In genomic region chr2:32882283-32883043, GRCm38 (mm10) we compare ENCODE assay signal across 7 mouse cellular contexts. TPM values are rescaled to one million over a fixed set of nuclear protein-coding genes. Genes with fewer than 3 reads are reported as not detected.
DNase-seq lines count a peak whose midpoint lies in the region; ATAC-seq and TF ChIP-seq lines count a peak whose summit lies in the region.

No protein-coding gene starts in this region.

- no peak overlapping the region for H3K9ac ChIP-seq in MEL (ENCODE audit: control insufficient read depth, low read depth, low read length, poor library complexity, severe bottlenecking)
- H3K9ac ChIP-seq in forebrain, embryonic 16.5 days (replicated peaks; ENCODE audit: low read depth, low read length): no peak overlapping the region

- TF ChIP-seq RAD21 in MEL (IDR thresholded peaks at IDR 0.05; ENCODE audit: low read depth, low read length): no peak

- peak; percentile 21; the same call in 1 of the 2 replicates for ATAC-seq in forebrain, embryonic 16.5 days

- WGBS in forebrain, embryonic 16.5 days: 71% methylated on average over 11 of the region's 21 CpGs

- no peak overlapping the region for H3K4me3 ChIP-seq in C2C12 (ENCODE audit: insufficient read depth, poor library complexity, severe bottlenecking)
- H3K4me3 ChIP-seq in MEL (ENCODE audit: control insufficient read depth in 1 of 2, insufficient read depth in 1 of 2, low read depth in 2 of 2, low read length in 2 of 2): no peak overlapping the region
- no peak overlapping the region for H3K4me3 ChIP-seq in forebrain, embryonic 16.5 days (replicated peaks; ENCODE audit: low read length)

- H3K27me3 ChIP-seq in C2C12 (ENCODE audit: control insufficient read depth, insufficient read depth, insufficient read length): no peaks in the 10 kb centered on the region
- H3K27me3 ChIP-seq in MEL (ENCODE audit: control insufficient read depth in 1 of 2, insufficient read depth in 2 of 2, low read length in 2 of 2): no peaks in the 10 kb centered on the region
- H3K27me3 ChIP-seq in forebrain, embryonic 16.5 days (replicated peaks; ENCODE audit: control insufficient read depth, insufficient read depth, low read length): no peaks in the 10 kb centered on the region

- no peak for TF ChIP-seq CTCF in C2C12 (IDR thresholded peaks at IDR 0.05; ENCODE audit: control insufficient read depth, insufficient read depth, insufficient read length)
- no peak for TF ChIP-seq CTCF in MEL (IDR thresholded peaks at IDR 0.05 in 2 of 3, conservative IDR thresholded peaks at IDR 0.05 in 1 of 3; ENCODE audit: control insufficient read depth in 1 of 3, insufficient read depth in 1 of 3, low read depth in 2 of 3, low read length in 3 of 3, poor library complexity in 1 of 3, severe bottlenecking in 1 of 3)

- no peak overlapping the region for H3K4me2 ChIP-seq in forebrain, embryonic 16.5 days (ENCODE audit: low read length)

- no peak for TF ChIP-seq EP300 in MEL (IDR thresholded peaks at IDR 0.05; ENCODE audit: low read depth in 1 of 2, low read length in 2 of 2)

- H3K9me3 ChIP-seq in MEL (replicated peaks; ENCODE audit: insufficient read depth, low read length): no peaks in the 10 kb centered on the region
- H3K9me3 ChIP-seq in forebrain, embryonic 16.5 days (ENCODE audit: control insufficient read depth, low read length): no peaks in the 10 kb centered on the region

- H3K36me3 ChIP-seq in C2C12 (ENCODE audit: control insufficient read depth, insufficient read depth): peaks cover 58% of the 10 kb centered on the region
- H3K36me3 ChIP-seq in MEL (ENCODE audit: control insufficient read depth in 1 of 2, insufficient read depth in 2 of 2, low read length in 2 of 2): peaks cover 0 to 12% of the 10 kb centered on the region in 2 experiments; a peak in 2 of 4 replicates
- H3K36me3 ChIP-seq in forebrain, embryonic 16.5 days (ENCODE audit: control insufficient read depth, insufficient read depth): no peaks in the 10 kb centered on the region

- H3K4me1 ChIP-seq in MEL (ENCODE audit: control insufficient read depth in 1 of 2, insufficient read depth in 2 of 2, low read length in 2 of 2): peaks cover 2 to 28% of the 10 kb centered on the region in 2 experiments
- H3K4me1 ChIP-seq in forebrain, embryonic 16.5 days (replicated peaks; ENCODE audit: control insufficient read depth, insufficient read depth, low read length): peaks cover 36% of the 10 kb centered on the region

- TF ChIP-seq POLR2A in MEL (IDR thresholded peaks at IDR 0.05; ENCODE audit: control insufficient read depth in 1 of 2, insufficient read depth in 1 of 2, low read depth in 1 of 2, low read length in 2 of 2, poor library complexity in 1 of 2): no peak

- peaks cover 82% of the 10 kb centered on the region for H3K79me3 ChIP-seq in C2C12 (ENCODE audit: low read depth)

- DNase-seq in MEL (ENCODE audit: low read depth, low spot score): peak; percentile 40
- DNase-seq in kidney, postnatal 10 days: peak; percentile 73
- peak; percentile 71 to 76 for DNase-seq in lung, postnatal 4 days
- DNase-seq in testis, postnatal 10 days (ENCODE audit: low spot score): no peak
- DNase-seq in spleen, postnatal 14 days (ENCODE audit: low spot score in 2 of 2): no peak

- peak overlapping the region; percentile 29; the same call in 1 of the 2 replicates for H3K27ac ChIP-seq in MEL (ENCODE audit: control insufficient read depth, low read depth, low read length)
- no peak overlapping the region for H3K27ac ChIP-seq in forebrain, embryonic 16.5 days (ENCODE audit: low read length)

- H3K79me2 ChIP-seq in C2C12 (ENCODE audit: control insufficient read depth, insufficient read depth) (peaks cover 98% of the 10 kb centered on the region), MEL (ENCODE audit: control insufficient read depth, insufficient read depth, low read length, poor library complexity) (peaks cover 2% of the 10 kb centered on the region; the same call in 1 of the 2 replicates)

- peak overlapping the region; percentile 68 for H3ac ChIP-seq in C2C12 (ENCODE audit: control insufficient read depth, insufficient read length, low read depth)

TF ChIP-seq in C2C12, 6 proteins besides CTCF, POLR2A, EP300 and RAD21:
- TF ChIP-seq MYOD1 (IDR thresholded peaks at IDR 0.05; ENCODE audit: control insufficient read depth, insufficient read length, low read depth): no peak
- no peak for TF ChIP-seq CEBPB (IDR thresholded peaks at IDR 0.05; ENCODE audit: low read depth)
- TF ChIP-seq MYOG (IDR thresholded peaks at IDR 0.05; ENCODE audit: control insufficient read depth, extremely low read depth, insufficient read length): no peak
- TF ChIP-seq FOSL1 (IDR thresholded peaks at IDR 0.05; ENCODE audit: insufficient read depth, low read length, poor library complexity, severe bottlenecking): no peak
- no peak for TF ChIP-seq USF1 (IDR thresholded peaks at IDR 0.05; ENCODE audit: low read depth)
- no peak for TF ChIP-seq MAX (IDR thresholded peaks at IDR 0.05)

TF ChIP-seq in MEL, 35 proteins besides CTCF, POLR2A, EP300 and RAD21:
- TF ChIP-seq ETS1 (IDR thresholded peaks at IDR 0.05; ENCODE audit: low read depth, low read length) (no peak), MYC (IDR thresholded peaks at IDR 0.05; ENCODE audit: low read depth, low read length) (no peak), POLR2AphosphoS2 (IDR thresholded peaks at IDR 0.05; ENCODE audit: low read length) (no peak), TCF12 (IDR thresholded peaks at IDR 0.05; ENCODE audit: low read depth, low read length) (no peak), NELFE (IDR thresholded peaks at IDR 0.05; ENCODE audit: low read depth, low read length) (no peak), NRF1 (IDR thresholded peaks at IDR 0.05; ENCODE audit: insufficient read depth, low read depth, low read length, poor library complexity, severe bottlenecking) (no peak), ZMIZ1 (IDR thresholded peaks at IDR 0.05; ENCODE audit: low read depth, low read length) (no peak), SIN3A (IDR thresholded peaks at IDR 0.05; ENCODE audit: low read length) (no peak), GATA1 (IDR thresholded peaks at IDR 0.05; ENCODE audit: low read depth, low read length) (no peak), ZC3H11A (IDR thresholded peaks at IDR 0.05; ENCODE audit: low read depth, low read length) (no peak), HCFC1 (IDR thresholded peaks at IDR 0.05; ENCODE audit: low read depth, low read length) (no peak), TBP (IDR thresholded peaks at IDR 0.05; ENCODE audit: low read depth, low read length) (no peak), JUND (IDR thresholded peaks at IDR 0.05; ENCODE audit: low read depth, low read length) (no peak), UBTF (IDR thresholded peaks at IDR 0.05; ENCODE audit: borderline replicate concordance, insufficient read depth, low read depth, low read length) (no peak), ZNF384 (IDR thresholded peaks at IDR 0.05; ENCODE audit: low read depth, low read length) (no peak), MXI1 (IDR thresholded peaks at IDR 0.05; ENCODE audit: low read depth, low read length) (no peak)

RNA-seq across cellular contexts. Expression of gene Fam129b, which starts 6.5 kb away (rescaled TPM):
- polyA plus RNA-seq in C2C12 (2012; fragmentation: generic; extraction: Trizol) (294 TPM), MEL (2012; ENCODE audit: insufficient read depth in 1 of 2, insufficient read length in 2 of 2, low read depth in 1 of 2, low replicate concordance in 2 of 2, missing spikeins in 1 of 2) (10 to 100 TPM in 1 of 2 experiments, not detected in 1; 20.0 TPM)
- total RNA-seq in MEL (2012; rRNA removed): 11.5 and 17.5 TPM in 2 replicates
- 36.4 and 41.1 TPM in 2 replicates for polyA plus RNA-seq in forebrain, embryonic 16.5 days (2015; fragmentation: Nextera tagmentation; extraction: Ambion mirVana)

RNA-seq across cellular contexts. Expression of gene Stxbp1, which starts 35.4 kb away (rescaled TPM):
- 28.7 TPM for polyA plus RNA-seq in C2C12 (2012; fragmentation: generic; extraction: Trizol)
- total RNA-seq in MEL (2012; rRNA removed): 7.1 and 8.2 TPM in 2 replicates
- 10 to 100 TPM in 1 of 2 experiments, not detected in 1; 33.2 TPM for polyA plus RNA-seq in MEL (2012; ENCODE audit: insufficient read depth in 1 of 2, insufficient read length in 2 of 2, low read depth in 1 of 2, low replicate concordance in 2 of 2, missing spikeins in 1 of 2)
- polyA plus RNA-seq in forebrain, embryonic 16.5 days (2015; fragmentation: Nextera tagmentation; extraction: Ambion mirVana): 227 and 251 TPM in 2 replicates

Comparison
In these comparisons a context has a peak if more than half of its experiments do, and no peak if none do; other contexts are left out.
1. DNase-seq: peak in MEL (single experiment), kidney, postnatal 10 days (single experiment) and lung, postnatal 4 days (2 of 2); none in testis, postnatal 10 days (single experiment) and spleen, postnatal 14 days (0 of 2).